Comparison of ENCODE assay signal across 23 mouse cellular contexts in the genomic region with DNA sequence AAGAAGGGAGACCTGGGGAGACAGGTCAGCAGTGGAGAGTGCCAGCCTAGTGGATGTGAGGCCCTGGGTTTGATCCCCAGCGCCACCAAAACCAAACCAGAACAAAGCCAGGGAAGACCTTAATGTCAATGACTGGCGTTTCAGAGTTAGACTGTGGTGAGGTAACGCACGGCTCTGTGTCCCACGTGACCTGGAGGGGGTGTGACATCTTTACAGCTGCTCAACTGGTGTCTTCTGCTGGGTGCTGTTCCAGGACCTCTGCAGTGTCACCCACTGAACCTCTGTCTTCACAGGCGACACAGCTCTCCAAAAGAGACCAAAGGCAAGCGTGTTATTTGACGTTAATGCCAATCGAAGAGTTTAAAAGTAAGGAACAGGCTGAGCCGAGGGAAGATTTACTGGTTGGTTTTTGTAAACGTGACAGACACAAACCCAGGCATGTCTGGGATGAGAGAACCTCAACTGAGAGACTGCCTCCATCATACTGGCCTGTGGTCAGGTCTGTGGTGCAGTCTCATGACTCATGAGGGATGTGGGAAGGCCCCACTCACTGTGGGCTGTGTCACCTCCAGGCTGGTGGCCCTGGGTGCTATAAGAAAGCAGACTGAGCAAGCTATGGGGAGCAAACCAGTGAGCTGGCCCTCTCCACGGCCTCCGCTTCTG. TPM values are rescaled to one million over a fixed set of nuclear protein-coding genes. Genes with fewer than 3 reads are reported as not detected.
DNase-seq lines count a peak whose midpoint lies in the region; ATAC-seq lines count a peak whose summit lies in the region.
"Had no signal": no experiment of that assay in that cellular context is flagged by ENCODE, and none has a peak within 500 bp of the region (broad histone marks: within the 10 kb centered on the region; RNA-seq: fewer than 3 reads in every experiment).

No protein-coding gene starts in this region.

- peak; percentile 69 for DNase-seq in 3134 (ENCODE audit: extremely low read depth, insufficient read length, low spot score)
- DNase-seq in Muller cell, postnatal 12 days (ENCODE audit: inconsistent ontology term), result peak; percentile 27
- DNase-seq in kidney, adult 11 months, result no peak
- DNase-seq in retina, postnatal 1 day, result no peak
- no peak for DNase-seq in right cerebral cortex, postnatal 4 days
- no peak for DNase-seq in embryonic facial prominence, embryonic 10.5 days (ENCODE audit: low spot score)
- DNase-seq: B cell, adult 2 months; cerebellum, adult 11 months; cerebellum, postnatal 25 days; gastrocnemius, postnatal 10 days; kidney, adult 9 months had no signal

- H3K4me3 ChIP-seq in macrophage (ENCODE audit: inconsistent target), result no peak overlapping the region
- no peak overlapping the region for H3K4me3 ChIP-seq in embryonic facial prominence, embryonic 10.5 days
- H3K4me3 ChIP-seq: embryonic facial prominence, embryonic 12.5 days; left cerebral cortex, adult 2 months; limb, embryonic 13.5 days; liver, embryonic 15.5 days; midbrain, embryonic 15.5 days; neural tube, embryonic 15.5 days had no signal

- H3K79me2 ChIP-seq in macrophage (ENCODE audit: inconsistent target), result no peaks in the 10 kb centered on the region

- peak overlapping the region; percentile 35 for H3K27ac ChIP-seq in macrophage
- no peak overlapping the region for H3K27ac ChIP-seq in embryonic facial prominence, embryonic 10.5 days (replicated peaks)
- H3K27ac ChIP-seq: embryonic facial prominence, embryonic 12.5 days; hindbrain, postnatal 0 days; left cerebral cortex, adult 2 months; limb, embryonic 13.5 days; liver, embryonic 15.5 days; midbrain, embryonic 15.5 days; neural tube, embryonic 15.5 days; stomach, postnatal 0 days had no signal

- 38% methylated on average over 13 of the region's 13 CpGs for WGBS in macrophage (ENCODE audit: missing documents)
- WGBS in embryonic facial prominence, embryonic 10.5 days, result 91% methylated on average over 13 of the region's 13 CpGs

- 0 out of 2 replicates have a peak, but pooled peaks have one; percentile 48 for ATAC-seq in neutrophil, adult 5-6 weeks (ENCODE audit: extremely low read depth, insufficient number of reproducible peaks, low FRiP score, poor library complexity, severe bottlenecking)
- ATAC-seq: hindbrain, postnatal 0 days; midbrain, embryonic 15.5 days had no signal

- no peaks in the 10 kb centered on the region for H3K4me1 ChIP-seq in embryonic facial prominence, embryonic 10.5 days
- H3K4me1 ChIP-seq: embryonic facial prominence, embryonic 12.5 days; limb, embryonic 13.5 days; liver, embryonic 15.5 days; midbrain, embryonic 15.5 days; neural tube, embryonic 15.5 days had no signal

- no peaks in the 10 kb centered on the region; the same call in 1 of the 2 replicates for H3K36me3 ChIP-seq in macrophage (ENCODE audit: inconsistent target)
- H3K36me3 ChIP-seq in embryonic facial prominence, embryonic 10.5 days (replicated peaks), result peaks cover 17% of the 10 kb centered on the region
- H3K36me3 ChIP-seq: embryonic facial prominence, embryonic 12.5 days; midbrain, embryonic 15.5 days had no signal

- H3K27me3 ChIP-seq in embryonic facial prominence, embryonic 10.5 days (replicated peaks; ENCODE audit: low read depth, poor library complexity, severe bottlenecking), result no peaks in the 10 kb centered on the region
- H3K27me3 ChIP-seq: embryonic facial prominence, embryonic 12.5 days; limb, embryonic 13.5 days; liver, embryonic 15.5 days; midbrain, embryonic 15.5 days; neural tube, embryonic 15.5 days had no signal

- no peaks in the 10 kb centered on the region for H3K9me3 ChIP-seq in embryonic facial prominence, embryonic 10.5 days
- H3K9me3 ChIP-seq: embryonic facial prominence, embryonic 12.5 days; limb, embryonic 13.5 days; liver, embryonic 15.5 days; midbrain, embryonic 15.5 days; neural tube, embryonic 15.5 days had no signal

RNA-seq across cellular contexts. Expression of a gene that starts 8.9 kb away (rescaled TPM):
- not detected for total RNA-seq in macrophage (2018; cell fraction: chromatin; rRNA removed)
- not detected for total RNA-seq in macrophage (2018; cell fraction: cytosol; rRNA removed)
- not detected for total RNA-seq in macrophage (2018; cell fraction: nucleus; rRNA removed)
- polyA plus RNA-seq in macrophage (2018), result not detected in 3 replicates
- total RNA-seq in neutrophil, adult 5-6 weeks (2017), result not detected in 2 replicates
- polyA plus RNA-seq in embryonic facial prominence, embryonic 10.5 days (2016; fragmentation: Nextera tagmentation; extraction: Ambion mirVana), result not detected in 2 replicates
- total RNA-seq: gastrocnemius, postnatal 10 days; heart, postnatal 25 days; hindbrain, postnatal 0 days; layer of hippocampus, adult 18-20 months; left cerebral cortex, adult 2 months had no signal
- polyA plus RNA-seq: embryonic facial prominence, embryonic 12.5 days; limb, embryonic 13.5 days; liver, embryonic 15.5 days; midbrain, embryonic 15.5 days had no signal

RNA-seq across cellular contexts. Expression of a gene that starts 38.7 kb away (rescaled TPM):
- 10 to 100 TPM in 25 of 26 experiments, 1 to 10 TPM in 1; 9.1 to 45.2 (median 18.6) TPM for total RNA-seq in macrophage (2018; cell fraction: chromatin; rRNA removed)
- total RNA-seq in macrophage (2018; cell fraction: cytosol; rRNA removed), result 1 to 10 TPM; 1.0 to 7.1 (median 2.9) TPM
- total RNA-seq in macrophage (2018; cell fraction: nucleus; rRNA removed), result 10 to 100 TPM in 18 of 26 experiments, 1 to 10 TPM in 8; 5.1 to 36.5 (median 12.5) TPM
- 0.85 to 6.5 TPM (median 1.4 TPM) in 3 replicates for polyA plus RNA-seq in macrophage (2018)
- total RNA-seq in neutrophil, adult 5-6 weeks (2017), result 2.3 TPM in 2 replicates
- 7.8 TPM in 2 replicates for polyA plus RNA-seq in embryonic facial prominence, embryonic 10.5 days (2016; fragmentation: Nextera tagmentation; extraction: Ambion mirVana)

RNA-seq across cellular contexts. Expression of a gene that starts 52.0 kb away (rescaled TPM):
- 10 to 100 TPM; 27.5 to 92.9 (median 64.6) TPM for total RNA-seq in macrophage (2018; cell fraction: chromatin; rRNA removed)
- total RNA-seq in macrophage (2018; cell fraction: cytosol; rRNA removed), result 100 to 1,000 TPM in 16 of 26 experiments, 10 to 100 TPM in 10; 87.6 to 140 (median 115) TPM
- total RNA-seq in macrophage (2018; cell fraction: nucleus; rRNA removed), result 10 to 100 TPM; 37.3 to 88.4 (median 68.1) TPM
- polyA plus RNA-seq in macrophage (2018), result 106 to 130 TPM (median 123 TPM) in 3 replicates
- 79.3 and 80.7 TPM in 2 replicates for total RNA-seq in neutrophil, adult 5-6 weeks (2017)
- 105 and 110 TPM in 2 replicates for polyA plus RNA-seq in embryonic facial prominence, embryonic 10.5 days (2016; fragmentation: Nextera tagmentation; extraction: Ambion mirVana)

Comparison
In these comparisons a context has a peak if more than half of its experiments do, and no peak if none do; other contexts are left out.
1. DNase-seq: peak in 3134 (single experiment) and Muller cell, postnatal 12 days (single experiment); none in kidney, adult 11 months (single experiment), retina, postnatal 1 day (single experiment), right cerebral cortex, postnatal 4 days (single experiment) and embryonic facial prominence, embryonic 10.5 days (single experiment).